In genomic region chr11:4625931-4626330, GRCm38 (mm10) we compare ENCODE assay signal across 25 mouse cellular contexts. TPM values are rescaled to one million over a fixed set of nuclear protein-coding genes. Genes with fewer than 3 reads are reported as not detected.
DNase-seq lines count a peak whose midpoint lies in the region; ATAC-seq and TF ChIP-seq lines count a peak whose summit lies in the region.
"Had no signal": no experiment of that assay in that cellular context is flagged by ENCODE, and none has a peak within 500 bp of the region (broad histone marks: within the 10 kb centered on the region; RNA-seq: fewer than 3 reads in every experiment).

No protein-coding gene starts in this region.

- WGBS in hindbrain, postnatal 0 days: 71% methylated on average over 7 of the region's 7 CpGs
- 74% methylated on average over 7 of the region's 7 CpGs for WGBS in hindbrain, embryonic 12.5 days
- WGBS in neural tube, embryonic 13.5 days: 71% methylated on average over 7 of the region's 7 CpGs
- 70% methylated on average over 7 of the region's 7 CpGs for WGBS in neural tube, embryonic 15.5 days
- 52% methylated on average over 7 of the region's 7 CpGs for WGBS in midbrain, postnatal 0 days

- no peak overlapping the region for H3K9ac ChIP-seq in hindbrain, postnatal 0 days (replicated peaks; ENCODE audit: low read length)
- no peak overlapping the region for H3K9ac ChIP-seq in hindbrain, embryonic 12.5 days
- no peak overlapping the region for H3K9ac ChIP-seq in neural tube, embryonic 13.5 days
- no peak overlapping the region for H3K9ac ChIP-seq in neural tube, embryonic 15.5 days (replicated peaks)
- no peak overlapping the region for H3K9ac ChIP-seq in midbrain, postnatal 0 days (replicated peaks; ENCODE audit: low read length, poor library complexity, severe bottlenecking)
- H3K9ac ChIP-seq: embryonic facial prominence, embryonic 15.5 days; heart, embryonic 13.5 days had no signal

- H3K4me1 ChIP-seq in hindbrain, postnatal 0 days (ENCODE audit: insufficient read depth, low read length): no peaks in the 10 kb centered on the region
- peaks cover 7% of the 10 kb centered on the region for H3K4me1 ChIP-seq in hindbrain, embryonic 12.5 days
- peaks cover 24% of the 10 kb centered on the region; the same call in 1 of the 2 replicates for H3K4me1 ChIP-seq in neural tube, embryonic 13.5 days (replicated peaks)
- H3K4me1 ChIP-seq in neural tube, embryonic 15.5 days: peaks cover 3% of the 10 kb centered on the region; the same call in 1 of the 2 replicates
- H3K4me1 ChIP-seq in midbrain, postnatal 0 days (ENCODE audit: insufficient read depth, low read length): 0 out of 2 replicates have a peak, but pooled peaks cover 3% of the 10 kb centered on the region

- no peaks in the 10 kb centered on the region for H3K9me3 ChIP-seq in hindbrain, postnatal 0 days (ENCODE audit: low read length)
- no peaks in the 10 kb centered on the region for H3K9me3 ChIP-seq in hindbrain, embryonic 12.5 days (replicated peaks)
- H3K9me3 ChIP-seq in neural tube, embryonic 13.5 days: no peaks in the 10 kb centered on the region
- no peaks in the 10 kb centered on the region for H3K9me3 ChIP-seq in neural tube, embryonic 15.5 days (replicated peaks)
- H3K9me3 ChIP-seq in midbrain, postnatal 0 days (ENCODE audit: low read length): no peaks in the 10 kb centered on the region
- H3K9me3 ChIP-seq: embryonic facial prominence, embryonic 15.5 days; forebrain, embryonic 10.5 days; heart, embryonic 13.5 days had no signal

- H3K36me3 ChIP-seq in hindbrain, postnatal 0 days (ENCODE audit: insufficient read depth, low read length): no peaks in the 10 kb centered on the region
- no peaks in the 10 kb centered on the region for H3K36me3 ChIP-seq in hindbrain, embryonic 12.5 days
- no peaks in the 10 kb centered on the region for H3K36me3 ChIP-seq in neural tube, embryonic 13.5 days
- no peaks in the 10 kb centered on the region for H3K36me3 ChIP-seq in neural tube, embryonic 15.5 days
- H3K36me3 ChIP-seq in midbrain, postnatal 0 days (ENCODE audit: insufficient read depth, low read length): no peaks in the 10 kb centered on the region
- H3K36me3 ChIP-seq: embryonic facial prominence, embryonic 15.5 days; forebrain, embryonic 10.5 days; heart, embryonic 13.5 days had no signal

- TF ChIP-seq CTCF in hindbrain, postnatal 0 days (IDR thresholded peaks at IDR 0.05; ENCODE audit: low read depth): no peak
- no peak for TF ChIP-seq CTCF in midbrain, postnatal 0 days (IDR thresholded peaks at IDR 0.05)

- peak; percentile 11 for DNase-seq in hindbrain, postnatal 0 days (ENCODE audit: low spot score)
- DNase-seq in midbrain, postnatal 0 days (ENCODE audit: low spot score): no peak
- DNase-seq in retina, postnatal 1 day: peak; percentile 43
- DNase-seq in adrenal gland, adult (ENCODE audit: inconsistent age in 2 of 2, low spot score in 1 of 2): no peak
- DNase-seq: adrenal gland, adult 8-10 months; adrenal gland, postnatal 36 days; cerebellum, adult 11 months; cerebellum, adult 8-10 months; cerebellum, postnatal 14 days; embryo, embryonic 11 days; gastrocnemius, adult 2 months; gastrocnemius, postnatal 25 days; heart, postnatal 36 days had no signal

- H3K4me3 ChIP-seq in hindbrain, postnatal 0 days (ENCODE audit: low read length): no peak overlapping the region
- H3K4me3 ChIP-seq in hindbrain, embryonic 12.5 days: no peak overlapping the region
- H3K4me3 ChIP-seq in neural tube, embryonic 13.5 days: no peak overlapping the region
- no peak overlapping the region for H3K4me3 ChIP-seq in neural tube, embryonic 15.5 days (replicated peaks)
- no peak overlapping the region for H3K4me3 ChIP-seq in midbrain, postnatal 0 days (ENCODE audit: low read depth, low read length)
- H3K4me3 ChIP-seq: embryonic facial prominence, embryonic 15.5 days; erythroblast, embryonic 14.5 days; forebrain, embryonic 10.5 days; gastrocnemius, adult 2 months; heart, embryonic 13.5 days had no signal

- H3K4me2 ChIP-seq in hindbrain, postnatal 0 days (ENCODE audit: low read depth, low read length): no peak overlapping the region
- no peak overlapping the region for H3K4me2 ChIP-seq in hindbrain, embryonic 12.5 days (replicated peaks)
- no peak overlapping the region for H3K4me2 ChIP-seq in neural tube, embryonic 13.5 days
- H3K4me2 ChIP-seq in neural tube, embryonic 15.5 days: no peak overlapping the region
- no peak overlapping the region for H3K4me2 ChIP-seq in midbrain, postnatal 0 days (ENCODE audit: low read depth, low read length, poor library complexity, severe bottlenecking)
- H3K4me2 ChIP-seq: embryonic facial prominence, embryonic 15.5 days; heart, embryonic 13.5 days had no signal

- no peak for ATAC-seq in hindbrain, postnatal 0 days
- ATAC-seq in hindbrain, embryonic 12.5 days (ENCODE audit: low FRiP score): no peak
- no peak for ATAC-seq in neural tube, embryonic 13.5 days (ENCODE audit: low read depth)
- no peak for ATAC-seq in neural tube, embryonic 15.5 days (ENCODE audit: low FRiP score)
- peak; percentile 10; the same call in 1 of the 2 replicates for ATAC-seq in midbrain, postnatal 0 days (ENCODE audit: low FRiP score)
- ATAC-seq: forebrain, embryonic 14.5 days had no signal

- H3K27me3 ChIP-seq in hindbrain, postnatal 0 days (ENCODE audit: insufficient read depth, low read length): no peaks in the 10 kb centered on the region
- no peaks in the 10 kb centered on the region for H3K27me3 ChIP-seq in hindbrain, embryonic 12.5 days
- no peaks in the 10 kb centered on the region for H3K27me3 ChIP-seq in neural tube, embryonic 13.5 days
- no peaks in the 10 kb centered on the region for H3K27me3 ChIP-seq in neural tube, embryonic 15.5 days (replicated peaks)
- H3K27me3 ChIP-seq in midbrain, postnatal 0 days (ENCODE audit: insufficient read depth, low read length): no peaks in the 10 kb centered on the region
- H3K27me3 ChIP-seq: embryonic facial prominence, embryonic 15.5 days; heart, embryonic 13.5 days had no signal

- no peak overlapping the region for H3K27ac ChIP-seq in hindbrain, postnatal 0 days
- no peak overlapping the region for H3K27ac ChIP-seq in hindbrain, embryonic 12.5 days
- H3K27ac ChIP-seq in neural tube, embryonic 13.5 days (replicated peaks): peak overlapping the region; percentile 28; the same call in 1 of the 2 replicates
- H3K27ac ChIP-seq in neural tube, embryonic 15.5 days (replicated peaks): no peak overlapping the region
- no peak overlapping the region for H3K27ac ChIP-seq in midbrain, postnatal 0 days (ENCODE audit: low read depth, low read length)
- H3K27ac ChIP-seq: embryonic facial prominence, embryonic 15.5 days; forebrain, embryonic 10.5 days; gastrocnemius, adult 2 months; heart, embryonic 13.5 days had no signal

RNA-seq across cellular contexts. Expression of gene Gm11032, which starts 6.1 kb away (rescaled TPM):
- total RNA-seq in hindbrain, postnatal 0 days (2014; rRNA removed): not detected in 2 replicates
- not detected in 2 replicates for polyA plus RNA-seq in hindbrain, postnatal 0 days (2015; fragmentation: Nextera tagmentation; extraction: Ambion mirVana)
- not detected in 2 replicates for polyA plus RNA-seq in hindbrain, embryonic 12.5 days (2016; fragmentation: Nextera tagmentation; extraction: Ambion mirVana)
- not detected in 2 replicates for polyA plus RNA-seq in neural tube, embryonic 13.5 days (2015; fragmentation: Nextera tagmentation; extraction: Ambion mirVana)
- not detected in 2 replicates for polyA plus RNA-seq in neural tube, embryonic 15.5 days (2015; fragmentation: Nextera tagmentation; extraction: Ambion mirVana)
- not detected in 2 replicates for total RNA-seq in midbrain, postnatal 0 days (2014; rRNA removed)
- not detected in 2 replicates for polyA plus RNA-seq in midbrain, postnatal 0 days (2015; fragmentation: Nextera tagmentation; extraction: Ambion mirVana)
- total RNA-seq: adrenal gland, adult 8-10 months; adrenal gland, postnatal 36 days; common myeloid progenitor, adult 5-6 weeks; ES-E14; gastrocnemius, adult 2 months; gastrocnemius, postnatal 25 days; heart, postnatal 36 days had no signal
- polyA plus RNA-seq: embryonic facial prominence, embryonic 11.5 days; embryonic facial prominence, embryonic 15.5 days; erythroblast, embryonic 14.5 days; forebrain, embryonic 10.5 days; forebrain, embryonic 14.5 days; heart, embryonic 13.5 days; heart, postnatal 0 days had no signal

RNA-seq across cellular contexts. Expression of gene Ascc2, which starts 11.6 kb away (rescaled TPM):
- total RNA-seq in hindbrain, postnatal 0 days (2014; rRNA removed): 15.0 and 15.5 TPM in 2 replicates
- 13.6 and 13.8 TPM in 2 replicates for polyA plus RNA-seq in hindbrain, postnatal 0 days (2015; fragmentation: Nextera tagmentation; extraction: Ambion mirVana)
- polyA plus RNA-seq in hindbrain, embryonic 12.5 days (2016; fragmentation: Nextera tagmentation; extraction: Ambion mirVana): 30.4 and 35.5 TPM in 2 replicates
- 22.3 and 23.7 TPM in 2 replicates for polyA plus RNA-seq in neural tube, embryonic 13.5 days (2015; fragmentation: Nextera tagmentation; extraction: Ambion mirVana)
- polyA plus RNA-seq in neural tube, embryonic 15.5 days (2015; fragmentation: Nextera tagmentation; extraction: Ambion mirVana): 19.3 and 22.5 TPM in 2 replicates
- total RNA-seq in midbrain, postnatal 0 days (2014; rRNA removed): 15.5 and 15.8 TPM in 2 replicates
- 14.8 and 15.6 TPM in 2 replicates for polyA plus RNA-seq in midbrain, postnatal 0 days (2015; fragmentation: Nextera tagmentation; extraction: Ambion mirVana)

RNA-seq across cellular contexts. Expression of gene Mtmr3, which starts 31.3 kb away (rescaled TPM):
- 82.6 and 89.2 TPM in 2 replicates for total RNA-seq in hindbrain, postnatal 0 days (2014; rRNA removed)
- 23.7 and 25.8 TPM in 2 replicates for polyA plus RNA-seq in hindbrain, postnatal 0 days (2015; fragmentation: Nextera tagmentation; extraction: Ambion mirVana)
- 47.8 TPM in 2 replicates for polyA plus RNA-seq in hindbrain, embryonic 12.5 days (2016; fragmentation: Nextera tagmentation; extraction: Ambion mirVana)
- polyA plus RNA-seq in neural tube, embryonic 13.5 days (2015; fragmentation: Nextera tagmentation; extraction: Ambion mirVana): 28.1 and 33.4 TPM in 2 replicates
- 26.6 and 27.3 TPM in 2 replicates for polyA plus RNA-seq in neural tube, embryonic 15.5 days (2015; fragmentation: Nextera tagmentation; extraction: Ambion mirVana)
- total RNA-seq in midbrain, postnatal 0 days (2014; rRNA removed): 93.5 and 99.1 TPM in 2 replicates
- 25.8 and 28.5 TPM in 2 replicates for polyA plus RNA-seq in midbrain, postnatal 0 days (2015; fragmentation: Nextera tagmentation; extraction: Ambion mirVana)

Comparison
In these comparisons a context has a peak if more than half of its experiments do, and no peak if none do; other contexts are left out.
1. DNase-seq: peak in hindbrain, postnatal 0 days (single experiment) and retina, postnatal 1 day (single experiment); none in midbrain, postnatal 0 days (single experiment) and adrenal gland, adult (0 of 2).